Mouse (Mus musculus) heart, adult 11 months (tissue): Measurements from ENCODE around the gene Npr3.

Source experiments
- DNase-seq: peaks from one replicate; pipeline ENCODE4 v3.0.0; 2022

Gene Npr3

DNA sequence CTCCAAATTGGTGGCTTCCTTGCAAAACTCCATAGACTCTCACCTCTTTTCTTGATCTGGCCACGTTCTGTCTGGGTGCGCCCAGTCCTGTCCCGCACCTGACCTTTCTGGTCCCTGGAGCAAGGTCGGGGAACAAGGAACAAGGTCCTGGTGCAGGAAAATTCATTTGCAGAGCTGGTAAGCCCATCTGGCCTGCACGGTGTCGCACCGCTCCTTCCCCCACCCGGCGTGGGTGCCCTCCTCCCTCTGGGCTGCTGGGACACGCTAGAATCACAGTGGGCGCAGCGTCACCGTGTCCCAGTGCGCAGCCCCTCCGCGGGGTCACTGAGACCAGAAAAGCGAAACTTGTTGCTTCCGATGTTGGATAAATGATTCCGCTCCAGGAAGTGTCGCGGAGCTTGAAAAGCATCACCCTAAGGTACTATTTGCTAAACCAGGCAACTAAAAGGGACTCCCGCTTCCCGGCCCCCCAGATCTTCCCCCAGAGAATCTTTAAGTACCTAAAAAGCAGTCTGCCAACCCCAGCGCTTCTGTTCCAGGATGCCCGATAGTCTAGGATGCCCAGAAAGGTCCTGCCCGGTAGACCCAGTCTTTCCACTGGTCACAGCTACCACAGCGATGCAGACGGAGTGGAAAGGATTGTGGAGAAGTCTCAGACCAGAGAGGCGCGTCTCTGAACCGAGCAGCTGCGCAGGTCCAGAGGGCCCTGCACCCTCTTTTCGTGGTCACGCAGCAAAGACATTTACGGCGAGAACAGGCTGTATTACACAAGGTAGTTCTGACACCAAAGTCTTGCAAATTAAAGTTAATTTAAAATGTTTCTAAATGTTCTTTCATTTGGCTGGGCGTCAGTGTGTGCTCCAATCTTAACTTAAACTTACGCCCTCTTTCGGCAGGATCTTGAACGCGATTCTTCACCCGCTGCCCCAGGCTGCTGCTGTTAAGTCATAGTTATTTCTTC is at the start of gene Npr3:
Gene Npr3, minus strand, starts transcription at position 717 of the 961 bp plus-strand sequence.
- DNase-seq = peak; percentile 95

DNA sequence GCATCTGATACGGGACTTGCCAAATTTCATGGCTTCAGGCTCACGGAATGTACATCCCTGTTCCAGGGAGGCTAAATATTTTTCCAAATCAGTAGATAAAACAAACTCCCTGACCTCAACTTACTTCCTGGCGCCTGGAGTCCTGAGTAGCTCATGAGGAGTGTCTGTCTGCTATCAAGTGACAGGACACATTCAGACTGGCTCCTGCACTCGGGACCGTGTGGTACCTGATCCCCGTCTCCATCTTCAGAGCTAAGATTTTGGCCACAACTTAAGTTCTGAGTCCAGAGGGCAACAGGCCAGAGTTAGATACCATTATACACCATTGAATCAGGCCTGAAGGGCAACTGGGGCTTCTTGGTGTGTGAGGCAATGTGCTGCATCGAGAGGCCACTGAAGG is 49.0 kb upstream of the Npr3 start:
- DNase-seq = peak; percentile 92

DNA sequence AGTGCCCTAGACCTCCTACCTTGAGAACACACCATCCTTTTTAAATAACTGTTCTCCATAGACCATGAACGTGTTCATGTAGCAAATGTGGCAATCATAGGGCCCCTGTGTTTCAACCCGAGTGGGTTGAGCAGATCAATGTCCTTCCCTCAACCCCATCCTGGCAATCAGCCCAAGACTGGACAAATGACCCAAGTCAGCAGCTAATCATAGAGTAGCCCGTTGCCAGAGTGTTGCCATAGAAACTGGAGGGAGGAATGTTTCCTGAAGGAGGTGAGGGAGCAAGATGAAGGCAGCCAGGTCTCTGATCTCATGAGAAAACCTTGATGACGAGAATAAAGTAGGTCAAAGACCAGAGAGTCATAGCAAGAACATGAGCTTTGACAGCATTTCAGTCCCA is 47.1 kb upstream of the Npr3 start:
- peak; percentile 90 for DNase-seq

DNA sequence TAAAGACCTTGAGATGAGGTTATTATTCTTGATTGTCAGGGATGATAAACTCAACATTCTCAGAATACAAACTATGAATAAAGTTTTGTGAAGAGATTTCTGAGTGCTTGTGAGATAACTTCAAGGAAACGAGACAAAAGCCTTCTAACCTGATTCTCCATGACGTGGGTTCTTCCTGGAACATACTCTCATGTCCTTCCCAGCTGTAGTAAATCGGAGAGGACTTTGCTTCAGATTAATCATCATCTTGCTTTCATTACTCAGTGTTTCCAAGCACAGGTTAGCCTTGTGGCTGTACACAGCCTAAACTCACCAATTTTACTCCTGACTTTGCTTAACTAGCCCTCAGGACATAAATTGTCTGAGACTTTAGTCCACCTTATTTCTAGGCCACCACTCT is 45.1 kb upstream of the Npr3 start:
- DNase-seq = no peak

DNA sequence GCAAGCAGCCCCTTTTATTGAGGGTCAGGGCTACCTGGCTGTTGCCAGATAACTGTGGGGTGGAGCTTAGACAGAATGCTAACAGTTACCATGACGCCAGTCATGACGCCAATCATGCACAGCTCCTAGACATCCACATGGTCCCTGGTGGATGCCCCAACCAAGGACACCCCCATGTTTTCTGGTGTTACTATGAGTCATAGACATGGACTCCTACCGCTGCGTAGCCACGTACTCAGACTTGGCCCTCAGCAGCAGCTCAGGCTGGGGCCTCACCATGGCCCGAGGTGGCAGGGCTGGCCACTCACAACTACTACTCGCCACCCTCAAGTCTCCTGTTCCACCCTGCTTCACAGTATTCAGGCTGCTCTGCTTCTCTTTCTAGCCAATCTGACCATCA is 44.1 kb upstream of the Npr3 start:
- peak; percentile 73 for DNase-seq

DNA sequence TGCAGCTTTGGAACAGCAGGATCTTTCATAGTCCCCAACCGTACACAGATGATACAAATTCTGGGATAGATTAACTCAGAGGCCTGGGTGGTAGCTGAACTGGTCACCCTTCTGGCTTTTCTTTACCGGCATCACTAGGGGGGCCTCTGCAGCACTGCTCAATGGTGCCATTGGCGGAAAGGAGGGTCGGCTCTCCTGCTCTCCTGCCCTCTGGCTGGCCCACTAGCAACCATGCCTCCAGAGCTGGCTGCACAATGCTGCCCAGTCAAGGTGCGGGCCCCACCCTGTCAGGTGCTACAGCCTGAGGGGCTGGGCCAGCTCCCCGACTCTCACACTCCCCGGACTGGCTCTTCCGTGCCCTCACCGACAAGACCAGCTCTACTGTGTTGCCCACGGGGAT is 43.1 kb upstream of the Npr3 start:
- DNase-seq = peak; percentile 75

DNA sequence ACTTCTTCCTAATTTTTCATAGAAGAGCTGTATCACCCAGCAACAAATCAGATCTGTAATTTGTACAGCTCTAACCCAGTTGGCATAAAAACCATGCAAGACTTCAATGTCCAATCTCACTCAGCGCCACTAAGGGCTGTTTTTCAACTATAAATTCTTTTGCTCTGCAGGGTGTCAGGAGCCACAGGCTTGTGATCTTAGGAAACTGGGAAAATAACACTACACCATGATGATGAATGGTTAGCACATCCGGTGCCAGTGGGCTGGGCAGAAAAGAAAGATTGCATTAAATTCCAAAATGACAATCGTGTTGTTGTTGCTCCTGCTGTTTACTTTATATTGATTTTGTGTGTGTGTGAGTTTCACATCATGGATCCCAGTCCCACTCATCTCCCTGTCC is 42.4 kb upstream of the Npr3 start:
- DNase-seq = peak; percentile 68

DNA sequence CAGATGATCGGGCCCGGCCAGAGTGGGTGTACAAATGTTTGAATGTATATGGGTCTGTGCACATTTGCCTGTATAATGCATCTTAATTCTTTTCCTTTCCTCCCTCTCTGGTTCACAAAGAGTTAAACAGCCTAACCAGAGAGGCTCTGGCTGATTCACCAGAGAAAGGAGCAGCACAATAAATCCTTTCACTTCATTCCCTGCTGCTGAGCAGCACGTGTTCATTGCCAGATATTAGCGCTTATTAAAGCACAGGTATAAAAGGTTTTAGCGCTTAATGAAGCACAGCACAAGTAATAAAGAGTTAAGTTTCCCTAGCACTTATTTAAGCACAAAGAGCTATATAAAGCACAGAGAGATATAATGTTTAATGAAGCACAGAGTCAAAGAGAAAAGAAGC is 33.8 kb upstream of the Npr3 start:
- DNase-seq = peak; percentile 42

DNA sequence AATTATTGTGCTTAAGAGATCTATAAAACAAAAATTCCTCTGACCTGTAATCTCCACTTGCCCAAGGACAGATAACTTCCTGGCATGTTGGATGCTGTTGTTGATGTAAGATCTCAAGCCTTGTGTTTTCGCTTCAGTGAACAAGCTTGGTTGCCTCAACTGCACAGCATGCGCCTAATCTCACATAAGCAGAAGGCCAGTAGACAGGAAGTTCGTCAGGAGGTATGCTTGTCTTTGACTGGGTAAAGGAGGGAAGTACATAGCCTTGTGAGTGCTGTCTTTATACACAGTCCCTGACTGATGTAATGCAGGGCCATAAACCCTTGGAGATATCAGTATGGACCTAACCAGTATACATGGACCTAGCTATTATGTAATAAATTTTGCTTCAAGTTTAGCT is 20.7 kb upstream of the Npr3 start:
- no peak for DNase-seq

DNA sequence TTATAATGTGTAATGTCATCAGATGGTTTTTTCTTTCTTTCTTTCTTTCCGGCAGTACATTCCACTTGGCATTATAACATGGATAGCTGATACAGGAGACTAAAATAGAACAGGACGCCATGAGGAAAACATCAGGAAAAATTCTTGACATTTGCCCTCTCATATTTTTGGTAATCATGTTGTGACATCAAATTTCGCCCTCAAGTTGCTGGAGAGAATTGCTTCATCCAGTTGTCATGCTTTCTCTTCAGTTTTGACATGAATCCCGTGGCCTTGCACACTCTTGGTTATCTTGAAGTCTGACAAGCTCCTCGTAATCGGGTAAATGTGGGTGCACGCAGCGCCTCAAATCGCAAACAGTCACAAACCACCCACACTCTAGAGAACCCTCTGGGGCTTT is 7.0 kb upstream of the Npr3 start:
- DNase-seq = no peak

DNA sequence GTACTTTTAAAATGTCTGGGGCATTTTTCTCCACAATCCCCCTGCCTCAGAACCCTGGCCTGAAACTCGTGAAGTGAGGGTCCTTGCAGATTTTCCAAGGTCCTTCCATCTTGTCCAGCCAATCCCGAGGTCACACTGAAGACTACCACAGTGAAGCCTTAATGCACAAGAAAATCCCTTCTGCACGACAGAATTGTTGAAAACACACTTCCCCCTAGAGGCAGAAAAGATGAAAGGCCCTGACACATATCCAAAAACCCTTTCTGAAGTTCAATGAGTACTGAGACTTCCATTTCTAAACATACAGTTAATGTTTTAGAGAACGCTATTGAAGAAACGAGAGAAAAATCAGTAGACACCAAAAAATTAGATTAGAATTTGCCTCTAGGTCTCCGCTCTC is 2.8 kb upstream of the Npr3 start:
- no peak for DNase-seq

DNA sequence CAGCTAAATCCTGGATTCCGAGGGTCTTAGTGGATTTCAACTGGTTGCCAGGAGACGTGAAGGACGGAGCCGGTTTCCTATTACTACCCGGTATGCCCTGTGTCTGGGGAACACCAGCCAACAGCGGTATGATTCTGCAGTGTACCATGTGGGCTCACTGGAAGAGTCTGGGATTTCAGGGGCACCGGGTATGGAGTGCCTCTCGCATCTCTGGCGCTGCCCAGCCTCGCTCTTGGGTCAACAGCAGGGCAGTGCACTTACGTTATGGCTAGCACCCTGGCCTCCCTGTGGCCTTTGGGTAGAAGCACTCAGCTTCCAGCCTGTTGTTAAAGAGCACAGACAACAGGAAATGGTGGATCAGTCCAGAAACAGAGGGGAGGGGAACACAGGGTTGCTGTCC is 1.1 kb upstream of the Npr3 start:
- DNase-seq = peak; percentile 92

DNA sequence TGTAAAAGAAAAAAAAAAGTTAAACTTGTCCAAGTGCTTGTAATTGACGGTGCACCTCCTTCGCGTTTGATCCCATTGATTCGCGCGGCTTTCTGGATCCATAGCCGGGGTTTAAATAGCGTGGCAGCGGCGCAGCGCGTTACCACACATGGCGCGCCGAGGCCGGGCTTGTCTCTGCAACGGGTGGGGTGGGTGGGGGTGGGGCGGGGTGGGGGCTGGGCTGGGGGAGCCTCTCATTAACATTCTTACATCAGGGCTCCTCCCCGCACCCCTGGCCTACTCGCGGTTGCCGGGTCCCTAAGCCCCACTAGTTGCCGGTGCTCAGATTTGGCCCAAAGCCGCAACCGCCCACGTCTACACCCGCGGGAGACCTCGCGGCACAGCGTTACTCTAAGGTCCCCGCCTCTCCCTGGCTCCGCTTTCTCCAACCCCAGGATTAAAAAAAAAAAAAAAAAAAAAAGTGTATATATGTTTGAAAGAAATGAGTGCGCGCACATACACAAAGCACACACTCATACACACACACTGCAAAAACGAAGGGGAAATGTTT is 991 bp downstream of the Npr3 start:
- DNase-seq = peak; percentile 98

DNA sequence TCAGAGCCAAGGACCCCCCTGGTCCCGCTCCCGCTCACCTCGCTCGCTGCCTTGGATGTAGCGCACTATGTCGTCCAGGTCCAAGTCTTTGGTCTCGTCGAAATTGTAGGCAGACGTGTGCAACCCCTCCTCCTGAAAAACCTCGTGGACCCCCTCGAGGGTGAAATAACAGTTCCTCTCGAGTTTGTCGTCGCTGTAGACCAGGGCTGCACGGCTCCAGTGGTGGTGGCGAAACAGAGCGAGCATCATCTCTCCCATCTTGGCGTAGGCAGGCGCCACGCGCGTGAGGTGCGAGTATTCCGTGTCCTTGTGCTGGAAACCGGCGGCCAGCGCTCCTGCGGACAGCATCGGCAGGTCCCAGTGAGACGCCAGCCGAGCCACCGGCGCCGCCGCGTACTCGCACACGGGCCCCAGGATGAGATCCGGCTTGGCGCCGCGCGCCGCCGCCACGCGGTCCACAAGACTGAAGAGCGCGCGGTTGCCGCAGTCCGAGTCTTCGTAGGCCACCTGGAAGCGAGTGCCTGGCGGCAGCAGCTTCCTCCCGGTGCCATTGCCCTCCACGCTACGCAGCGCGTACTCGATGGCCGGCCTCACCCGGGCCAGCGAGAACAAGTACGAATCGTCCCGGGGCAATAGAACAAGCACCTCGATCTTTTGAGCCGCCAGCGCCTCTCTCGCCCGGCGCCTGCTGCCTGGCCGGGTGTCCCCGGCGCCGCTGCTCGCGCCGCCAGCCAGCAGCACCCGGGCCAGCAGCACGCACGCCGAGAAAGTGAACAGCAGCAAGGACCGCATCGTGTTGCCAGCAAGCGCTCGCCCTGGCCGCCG is 2.0 kb downstream of the Npr3 start:
- peak; percentile 95 for DNase-seq

DNA sequence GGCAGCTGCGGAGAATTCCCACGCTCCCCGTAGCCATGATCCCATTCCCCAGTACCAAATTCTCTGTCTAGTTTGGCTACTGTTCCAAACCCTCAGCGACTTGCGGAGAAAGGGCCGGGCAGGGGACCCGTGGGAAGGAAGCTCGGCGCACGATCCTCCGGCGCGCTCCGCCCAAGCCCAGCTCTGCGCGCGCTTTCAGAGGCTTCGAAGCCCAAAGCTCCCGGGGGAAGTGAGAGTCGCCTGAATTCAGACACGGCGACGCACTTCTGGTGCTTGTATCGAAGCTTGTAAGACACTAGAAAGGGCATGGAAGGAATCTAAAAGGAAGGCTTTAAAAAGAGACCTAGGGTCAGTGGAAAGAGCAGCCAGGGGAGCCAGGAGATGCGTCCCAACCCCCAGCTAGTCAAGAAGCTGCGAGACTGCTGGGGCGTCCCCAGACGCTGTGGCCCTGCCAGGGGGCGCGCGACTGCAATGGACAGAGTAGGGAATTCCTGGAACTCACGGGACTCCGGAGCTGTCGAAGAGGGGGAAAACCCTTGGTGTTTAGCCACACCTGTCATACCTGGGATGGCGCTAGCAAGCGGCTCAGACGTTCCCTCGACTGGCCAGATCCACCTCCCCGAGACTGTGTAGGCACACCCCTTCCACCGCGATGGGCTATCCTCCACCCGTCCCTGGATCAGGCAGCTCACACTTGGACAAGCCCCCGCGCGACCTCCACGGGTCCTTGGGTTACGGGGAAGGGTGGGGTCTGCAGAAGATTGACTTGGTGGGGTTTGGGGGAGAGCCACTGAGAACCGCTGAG is 2.8 kb downstream of the Npr3 start:
- peak; percentile 93 for DNase-seq

DNA sequence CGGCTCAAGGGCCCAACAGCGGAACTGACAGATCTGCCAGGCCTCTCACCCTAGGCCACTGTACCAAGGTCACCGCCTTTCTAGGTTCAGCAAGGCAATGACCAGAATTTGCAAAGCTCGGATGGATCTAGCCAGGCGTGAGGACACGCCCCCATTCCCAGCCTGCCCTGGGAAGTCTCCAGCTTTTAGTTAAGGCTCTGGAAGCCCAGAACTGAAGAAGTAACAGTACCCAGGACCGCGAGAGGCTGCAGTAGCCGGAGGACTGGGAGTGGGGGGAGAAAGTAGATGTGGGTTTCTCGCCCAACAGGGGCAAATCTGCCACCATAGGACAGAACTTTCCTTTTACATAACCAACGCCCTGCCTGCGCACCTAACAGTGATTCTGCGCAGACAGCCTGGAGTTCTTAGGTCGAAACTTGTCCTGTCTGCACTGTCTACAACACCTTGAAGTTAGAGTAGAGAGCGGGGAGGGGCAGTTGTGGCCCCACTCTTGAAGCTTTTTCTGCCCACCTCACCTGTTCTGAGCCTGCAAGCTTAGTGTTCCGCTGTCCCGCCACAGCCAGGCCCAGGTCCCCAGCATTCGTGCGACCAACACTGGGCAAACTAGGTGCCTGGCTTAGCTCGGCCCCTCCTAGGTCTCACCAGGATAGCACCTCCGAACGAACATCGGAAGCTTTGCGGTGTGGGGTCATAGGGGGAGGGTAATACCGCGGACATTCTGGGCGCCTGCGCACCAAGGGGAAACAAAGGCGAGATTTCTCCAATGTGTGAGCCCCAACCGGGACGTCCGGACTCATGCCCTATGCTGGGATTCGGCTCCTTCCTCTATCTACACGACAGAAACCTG is 3.7 kb downstream of the Npr3 start:
- DNase-seq = peak; percentile 93

DNA sequence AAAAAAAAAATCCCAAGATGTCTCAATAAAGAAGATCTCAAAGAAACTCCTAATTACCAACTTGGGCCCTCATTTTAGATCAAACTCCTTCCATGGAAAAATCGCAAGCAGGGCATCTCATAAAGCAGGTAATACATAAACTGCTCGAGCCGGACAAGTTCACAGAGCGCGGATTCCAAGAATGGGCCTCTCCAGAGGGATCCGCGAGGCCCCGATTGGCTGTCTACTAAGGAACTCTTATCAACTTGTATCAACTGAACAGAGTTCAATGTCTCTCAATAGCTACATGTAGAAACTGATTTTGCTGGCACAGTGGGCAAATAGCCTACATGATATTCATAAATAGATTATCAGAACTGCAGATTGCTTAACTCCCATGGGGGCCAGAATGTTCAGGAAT is 9.5 kb downstream of the Npr3 start:
- no peak for DNase-seq

DNA sequence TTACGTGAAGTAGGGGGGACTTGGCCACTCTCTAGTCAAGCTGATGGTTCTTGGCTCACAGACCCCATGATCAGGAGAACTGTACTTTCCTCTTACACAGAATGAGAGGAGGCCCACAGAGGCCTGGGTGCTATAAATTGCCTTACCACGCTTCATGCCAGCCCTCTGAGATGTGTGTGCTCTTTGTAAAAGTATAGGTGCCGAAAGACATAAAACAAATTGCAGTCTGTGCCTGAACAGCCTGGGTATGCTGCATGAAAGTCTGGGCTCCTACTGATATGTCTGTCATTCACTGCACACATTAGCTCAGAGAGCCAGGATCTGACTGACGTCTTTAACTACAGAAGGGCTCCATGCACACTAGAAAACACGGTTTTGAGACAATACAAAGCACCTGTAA is 9.9 kb downstream of the Npr3 start:
- DNase-seq = no peak

DNA sequence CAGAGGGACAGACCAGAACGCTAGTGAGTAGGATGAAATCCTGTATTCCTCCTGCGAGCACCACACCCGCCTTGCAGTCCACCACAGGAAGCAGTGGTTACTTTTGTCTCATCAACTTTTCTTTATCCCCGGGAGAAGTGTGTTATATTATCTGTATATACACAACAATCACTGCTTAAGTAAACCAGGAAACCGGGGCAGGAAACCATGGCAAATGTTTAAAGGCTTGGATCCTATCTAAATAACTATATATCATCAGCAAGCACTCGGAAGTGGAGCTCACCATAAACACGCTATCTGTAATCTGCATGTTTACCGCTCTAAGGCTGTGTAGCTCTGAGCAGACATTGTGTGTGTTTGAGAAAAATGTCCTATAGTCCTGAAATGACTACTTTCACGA is 13.1 kb downstream of the Npr3 start:
- DNase-seq = peak; percentile 80

DNA sequence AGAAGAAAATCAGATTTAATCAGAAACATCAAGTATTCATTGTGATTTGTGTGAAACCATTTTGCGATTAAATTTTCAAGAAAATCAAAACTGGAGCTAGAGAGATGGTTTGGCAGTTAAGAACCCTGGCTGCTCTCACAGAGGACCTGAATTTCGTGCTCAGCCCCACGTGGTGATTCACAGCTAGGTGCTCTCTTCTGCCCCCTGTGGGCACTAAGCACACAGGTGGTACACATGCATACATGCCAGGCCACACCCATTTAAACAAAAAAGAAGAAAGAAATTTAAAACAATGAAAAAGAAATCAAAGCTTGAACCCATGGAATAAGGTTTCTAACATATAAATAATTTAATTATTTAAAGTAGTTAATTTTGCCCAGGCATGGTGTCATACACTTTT is 15.7 kb downstream of the Npr3 start:
- peak; percentile 78 for DNase-seq

DNA sequence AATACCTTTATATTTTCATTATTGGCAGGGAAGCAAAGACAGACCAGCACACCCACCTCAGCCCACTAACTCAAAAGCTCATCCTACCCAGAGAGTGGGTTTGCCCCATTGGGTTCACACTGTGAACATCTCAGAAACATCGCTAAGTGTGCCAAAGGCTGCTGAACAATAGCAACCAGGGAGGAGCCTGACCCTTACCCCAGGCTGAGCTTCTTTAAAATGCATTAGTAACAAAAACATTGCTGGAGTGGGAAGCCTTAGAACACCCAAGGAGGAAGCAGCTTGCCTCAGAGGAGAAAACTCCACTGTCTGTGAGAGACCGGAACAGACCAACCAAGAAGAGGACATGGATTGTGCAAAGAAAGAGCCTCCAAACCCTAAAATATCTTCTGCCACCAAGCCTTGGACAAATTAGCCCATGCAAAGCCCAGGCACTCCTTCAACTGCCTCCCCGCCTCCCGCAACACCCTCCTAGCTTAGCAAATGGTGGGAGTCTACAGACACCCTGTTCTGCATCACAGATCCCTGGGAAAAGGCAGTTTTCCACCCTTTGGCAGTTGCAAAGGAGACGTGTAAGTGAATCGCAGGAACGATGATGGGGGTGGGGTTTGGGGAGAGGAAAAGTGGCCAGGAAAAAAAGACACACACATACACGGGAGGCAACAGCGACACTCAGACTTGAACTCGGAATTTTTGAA is 24.4 kb downstream of the Npr3 start:
- peak; percentile 93 for DNase-seq
